Mouse (Mus musculus) limb, embryonic 12.5 days (tissue): ENCODE results near the gene Dst. TPM values are rescaled to one million over a fixed set of nuclear protein-coding genes. Genes with fewer than 3 reads are reported as not detected.

Experiments
- ATAC-seq: fragments of 200-750 bp; cut with Nextera tagmentation; 2 replicates; pipeline ENCODE4 v1.8.0; 2017; ENCODE audit warnings: low read depth, moderate TSS enrichment; ENCODE audit not compliant: insufficient number of reproducible peaks, insufficient read depth, low FRiP score, low TSS enrichment
- H3K27ac ChIP-seq: fragments of 300-500 bp; sonication (generic); 2 replicates; pipeline ENCODE4 v1.5.1; 2016; ENCODE audit warnings: mild to moderate bottlenecking, moderate library complexity
- H3K27me3 ChIP-seq: fragments of 300-500 bp; sonication (generic); 2 replicates; pipeline ENCODE4 v1.6.1; 2016; ENCODE audit warnings: mild to moderate bottlenecking, moderate library complexity
- H3K36me3 ChIP-seq: fragments of 300-500 bp; sonication (generic); 2 replicates; pipeline ENCODE4 v1.6.1; 2016; ENCODE audit warnings: mild to moderate bottlenecking, moderate library complexity
- H3K4me1 ChIP-seq: fragments of 300-500 bp; sonication (generic); replicated peaks from 2 replicates; pipeline ENCODE4 v1.6.1; 2016
- H3K4me2 ChIP-seq: fragments of 300-500 bp; sonication (generic); 2 replicates; pipeline ENCODE4 v1.6.1; 2016; ENCODE audit warnings: mild to moderate bottlenecking, moderate library complexity
- H3K4me3 ChIP-seq: fragments of 300-500 bp; sonication (generic); replicated peaks from 2 replicates; pipeline ENCODE4 v1.5.1; 2016; ENCODE audit warnings: mild to moderate bottlenecking
- H3K9ac ChIP-seq: fragments of 300-500 bp; sonication (generic); replicated peaks from 2 replicates; pipeline ENCODE4 v1.6.1; 2016; ENCODE audit warnings: mild to moderate bottlenecking, moderate library complexity
- H3K9me3 ChIP-seq: fragments of 300-500 bp; sonication (generic); 2 replicates; pipeline ENCODE4 v1.6.1; 2016; ENCODE audit warnings: mild to moderate bottlenecking, moderate library complexity
- WGBS: fragments of 180-500 bp; shearing (Covaris S2); methylation state at CpG from one replicate; pipeline ENCODE4 v1.1.7; 2016; 5-methylcytosine and 5-hydroxymethylcytosine counted together
- polyA plus RNA-seq: library from polyadenylated mRNA; unstranded; fragments of >200 nt; fragmentation: Nextera tagmentation; extraction: Ambion mirVana; gene quantifications from 2 replicates; pipeline ENCODE4 v1.2.1, GENCODE M21; 2016

The Dst gene
- polyA plus RNA-seq, 1 experiment from 2014 or later = 25.5 TPM

- H3K4me3 ChIP-seq = no peak overlapping the region
- H3K27ac ChIP-seq = no peak overlapping the region
- peaks cover 30% of the 10 kb centered on the region for H3K4me1 ChIP-seq
- 91% methylated on average over 10 of the region's 10 CpGs for WGBS
- H3K4me2 ChIP-seq = no peak overlapping the region
- peaks cover 3% of the 10 kb centered on the region; the same call in 1 of the 2 replicates for H3K36me3 ChIP-seq
- no peak overlapping the region for H3K9ac ChIP-seq
- ATAC-seq = no peak
- no peaks in the 10 kb centered on the region for H3K27me3 ChIP-seq
- H3K9me3 ChIP-seq = no peaks in the 10 kb centered on the region
Observed at GRCm38 (mm10) chr1:34130804-34131203, 222.8 kb downstream of the Dst start.

GRCm38 (mm10) chr1:34132875-34133274 lies 224.8 kb downstream of the Dst start:
- WGBS = 87% methylated on average over 16 of the region's 16 CpGs
- Histone ChIP-seq H3K4me1 (peaks cover 43% of the 10 kb centered on the region), H3K27me3 (no peaks in the 10 kb centered on the region), H3K9ac (no peak overlapping the region), H3K9me3 (no peaks in the 10 kb centered on the region), H3K36me3 (peaks cover under 1% of the 10 kb centered on the region; the same call in 1 of the 2 replicates), H3K4me2 (no peak overlapping the region), H3K27ac (no peak overlapping the region), H3K4me3 (no peak overlapping the region)
- ATAC-seq = no peak

GRCm38 (mm10) chr1:34135535-34135934 lies 227.5 kb downstream of the Dst start:
- WGBS = 66% methylated on average over 3 of the region's 3 CpGs

DNA sequence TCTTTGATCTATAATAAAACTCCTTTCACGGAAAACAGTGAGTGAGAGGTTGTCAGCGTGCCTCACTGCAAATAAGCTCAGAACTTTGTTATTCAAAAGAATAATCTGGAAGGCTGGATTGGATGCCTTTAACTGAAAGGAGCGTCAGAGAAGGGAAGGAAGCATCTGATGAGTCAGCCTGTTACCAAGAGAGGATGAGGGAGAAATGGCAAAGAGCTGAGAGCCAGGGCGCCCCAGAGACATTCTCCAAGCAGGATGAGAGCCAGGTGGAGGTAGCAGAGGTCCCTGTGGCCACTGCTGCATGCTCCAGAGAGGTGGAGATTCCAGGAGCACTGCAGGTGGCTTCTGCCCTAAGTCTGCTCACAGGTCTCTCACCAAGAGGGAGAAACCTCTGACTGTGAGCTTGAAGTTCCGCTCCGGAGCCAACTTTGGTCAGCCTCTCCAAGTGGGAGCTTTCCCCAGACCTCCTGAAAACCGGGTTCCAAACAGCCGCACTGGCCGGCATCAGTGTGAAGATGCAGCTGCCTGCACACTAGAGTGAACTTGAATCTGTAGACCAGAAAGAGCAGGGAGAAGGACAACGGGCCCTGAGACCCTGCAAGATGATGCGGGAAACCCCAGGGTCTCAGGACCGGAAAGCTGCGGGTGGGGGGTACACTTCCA lies 231.3 kb downstream of the Dst start:
- Histone ChIP-seq H3K36me3 (no peaks in the 10 kb centered on the region; the same call in 1 of the 2 replicates), H3K9me3 (no peaks in the 10 kb centered on the region), H3K4me3 (no peak overlapping the region), H3K9ac (no peak overlapping the region), H3K4me1 (peaks cover 63% of the 10 kb centered on the region), H3K4me2 (no peak overlapping the region), H3K27me3 (no peaks in the 10 kb centered on the region), H3K27ac (peak overlapping the region; percentile 80)
- ATAC-seq = no peak
- 61% methylated on average over 13 of the region's 13 CpGs for WGBS

More at GRCm38 (mm10) chr1:34135535-34135934, 227.5 kb downstream of the Dst start:
- ATAC-seq = no peak
- no peaks in the 10 kb centered on the region for H3K9me3 ChIP-seq
- no peaks in the 10 kb centered on the region for H3K27me3 ChIP-seq
- no peak overlapping the region for H3K27ac ChIP-seq
- no peaks in the 10 kb centered on the region; the same call in 1 of the 2 replicates for H3K36me3 ChIP-seq
- H3K4me3 ChIP-seq = no peak overlapping the region
- no peak overlapping the region for H3K4me2 ChIP-seq
- peaks cover 63% of the 10 kb centered on the region for H3K4me1 ChIP-seq
- H3K9ac ChIP-seq = no peak overlapping the region

GRCm38 (mm10) chr1:34139871-34140471 lies 231.9 kb downstream of the Dst start:
- peak; percentile 66; the same call in 1 of the 2 replicates for ATAC-seq
- H3K27ac ChIP-seq = peak overlapping the region; percentile 80
- no peaks in the 10 kb centered on the region; the same call in 1 of the 2 replicates for H3K36me3 ChIP-seq
- 0 out of 2 replicates have a peak overlapping the region, but pooled peaks have one; percentile 4 for H3K4me2 ChIP-seq
- no peaks in the 10 kb centered on the region for H3K9me3 ChIP-seq
- no peaks in the 10 kb centered on the region for H3K27me3 ChIP-seq
- WGBS = 35% methylated on average over 6 of the region's 6 CpGs
- H3K4me1 ChIP-seq = peaks cover 58% of the 10 kb centered on the region
- H3K9ac ChIP-seq = no peak overlapping the region
- H3K4me3 ChIP-seq = no peak overlapping the region

GRCm38 (mm10) chr1:34140686-34141085 lies 232.7 kb downstream of the Dst start:
- Histone ChIP-seq H3K36me3 (no peaks in the 10 kb centered on the region), H3K9me3 (no peaks in the 10 kb centered on the region), H3K27me3 (no peaks in the 10 kb centered on the region), H3K4me2 (0 out of 2 replicates have a peak overlapping the region, but pooled peaks have one; percentile 4), H3K9ac (no peak overlapping the region), H3K4me1 (peaks cover 51% of the 10 kb centered on the region), H3K4me3 (no peak overlapping the region), H3K27ac (peak overlapping the region; percentile 42)
- ATAC-seq = no peak
- WGBS = 47% methylated on average over 3 of the region's 3 CpGs

DNA sequence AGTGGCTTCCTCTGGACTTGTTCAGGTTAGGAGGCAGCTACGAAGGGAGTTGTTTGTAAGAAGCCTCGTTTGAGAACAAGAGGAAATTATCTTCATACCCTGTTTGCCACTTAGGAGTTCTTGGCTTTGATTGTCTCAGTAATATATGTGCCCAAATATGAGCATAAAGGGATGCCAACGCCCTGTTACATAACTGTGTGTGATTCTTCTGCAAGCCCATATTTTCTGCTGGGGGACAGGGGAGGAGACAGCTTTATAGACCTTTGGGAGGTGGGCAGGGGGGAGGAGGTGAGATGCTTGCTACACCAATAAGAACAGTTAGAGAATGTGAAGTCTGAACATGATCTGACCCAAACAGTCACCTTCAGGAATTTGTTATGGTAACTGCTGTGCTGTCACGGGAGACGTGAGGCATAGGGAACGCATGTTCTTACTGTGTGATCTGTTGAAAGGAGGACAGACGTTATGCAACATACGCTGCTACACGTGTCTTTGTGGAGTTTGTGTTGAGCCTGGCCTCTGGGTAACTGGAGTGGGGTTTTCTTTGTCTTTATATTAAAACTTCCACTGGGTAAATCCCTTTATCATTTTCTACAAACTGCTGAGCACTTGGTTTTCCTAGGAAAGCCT lies 235.0 kb downstream of the Dst start:
- H3K4me1 ChIP-seq = peaks cover 35% of the 10 kb centered on the region
- no peak overlapping the region for H3K4me2 ChIP-seq
- ATAC-seq = no peak
- peak overlapping the region; percentile 56; the same call in 1 of the 2 replicates for H3K27ac ChIP-seq
- H3K36me3 ChIP-seq = no peaks in the 10 kb centered on the region
- 57% methylated on average over 9 of the region's 9 CpGs for WGBS
- H3K9me3 ChIP-seq = no peaks in the 10 kb centered on the region
- H3K27me3 ChIP-seq = no peaks in the 10 kb centered on the region
- H3K4me3 ChIP-seq = no peak overlapping the region
- H3K9ac ChIP-seq = no peak overlapping the region

DNA sequence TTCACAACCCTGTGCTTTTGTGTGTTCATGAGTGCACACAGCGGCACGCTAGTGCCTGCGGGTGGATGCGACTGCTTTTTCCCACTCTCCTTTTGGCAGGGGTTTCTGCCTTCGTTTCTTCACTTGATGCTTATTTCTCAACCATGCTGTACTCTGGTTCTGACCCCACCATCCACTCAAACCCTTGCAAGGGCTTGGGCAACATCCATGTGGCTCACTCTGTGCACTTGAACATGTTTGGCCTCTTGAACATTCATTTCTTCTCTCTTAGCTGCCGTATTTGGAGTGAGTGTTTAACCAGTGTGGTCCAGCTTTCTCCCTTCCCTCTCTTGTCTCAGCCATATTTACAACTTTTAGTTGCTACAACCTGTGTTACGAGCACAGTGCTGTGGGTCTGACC lies 236.8 kb downstream of the Dst start:
- Histone ChIP-seq H3K4me3 (no peak overlapping the region), H3K4me2 (no peak overlapping the region), H3K4me1 (peaks cover 19% of the 10 kb centered on the region), H3K27ac (no peak overlapping the region), H3K9ac (no peak overlapping the region), H3K36me3 (no peaks in the 10 kb centered on the region), H3K9me3 (no peaks in the 10 kb centered on the region), H3K27me3 (no peaks in the 10 kb centered on the region)
- no peak for ATAC-seq
- WGBS = 91% methylated on average over 7 of the region's 7 CpGs

GRCm38 (mm10) chr1:34148039-34148438 lies 240.0 kb downstream of the Dst start:
- Histone ChIP-seq H3K36me3 (no peaks in the 10 kb centered on the region), H3K9ac (no peak overlapping the region), H3K4me3 (no peak overlapping the region), H3K27me3 (no peaks in the 10 kb centered on the region), H3K4me2 (no peak overlapping the region), H3K27ac (no peak overlapping the region), H3K4me1 (peaks cover 13% of the 10 kb centered on the region), H3K9me3 (no peaks in the 10 kb centered on the region)
- ATAC-seq = no peak
- WGBS = 95% methylated on average over 11 of the region's 11 CpGs

DNA sequence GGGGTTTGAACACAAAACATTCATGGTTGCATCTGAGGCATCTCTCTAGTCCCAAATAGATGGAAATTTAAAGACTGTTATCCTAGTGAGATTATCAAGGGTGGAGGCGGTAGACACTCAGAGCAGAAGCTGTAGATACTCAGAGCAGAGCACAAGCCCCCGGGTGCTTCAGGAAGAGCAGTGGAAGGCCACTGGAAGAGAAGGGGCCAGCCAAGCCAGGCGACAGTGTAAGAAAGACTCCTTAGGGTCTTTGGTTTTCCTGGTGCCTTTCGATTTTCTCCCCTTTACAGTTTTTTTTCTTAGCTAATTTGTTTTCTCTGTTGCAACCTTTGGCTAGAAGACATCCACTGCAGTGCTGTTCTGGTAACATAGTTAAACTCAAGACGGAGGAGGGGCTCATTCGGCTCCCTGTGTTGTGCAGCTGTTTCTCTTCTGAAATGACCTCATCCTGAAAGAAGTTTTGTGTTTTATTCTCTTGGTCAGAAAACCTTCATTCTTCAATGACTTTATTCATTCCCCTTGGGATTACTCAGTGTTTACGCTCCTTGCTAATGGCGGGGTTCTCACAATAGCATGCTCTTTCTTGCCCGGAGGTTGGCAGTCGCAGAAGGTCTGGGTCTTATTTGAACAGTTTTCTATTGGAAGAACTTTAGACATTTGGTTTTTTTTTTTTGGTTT lies 242.5 kb downstream of the Dst start:
- Histone ChIP-seq H3K9ac (no peak overlapping the region), H3K27me3 (no peaks in the 10 kb centered on the region), H3K4me1 (peaks cover 8% of the 10 kb centered on the region), H3K9me3 (no peaks in the 10 kb centered on the region), H3K4me3 (no peak overlapping the region), H3K4me2 (no peak overlapping the region), H3K36me3 (no peaks in the 10 kb centered on the region), H3K27ac (peak overlapping the region; percentile 87)
- peak; percentile 54; the same call in 1 of the 2 replicates for ATAC-seq
- 54% methylated on average over 10 of the region's 10 CpGs for WGBS

GRCm38 (mm10) chr1:34152683-34153082 lies 244.7 kb downstream of the Dst start:
- Histone ChIP-seq H3K27ac (no peak overlapping the region), H3K27me3 (no peaks in the 10 kb centered on the region), H3K9ac (no peak overlapping the region), H3K4me3 (no peak overlapping the region), H3K36me3 (no peaks in the 10 kb centered on the region), H3K9me3 (no peaks in the 10 kb centered on the region), H3K4me2 (no peak overlapping the region), H3K4me1 (peaks cover 8% of the 10 kb centered on the region; the same call in 1 of the 2 replicates)
- WGBS = 93% methylated on average over 5 of the region's 5 CpGs
- ATAC-seq = no peak
